Comparison of ENCODE assay signal across 10 mouse cellular contexts in genomic region chr7:133074462-133075133, GRCm38 (mm10). TPM values are rescaled to one million over a fixed set of nuclear protein-coding genes. Genes with fewer than 3 reads are reported as not detected.
DNase-seq lines count a peak whose midpoint lies in the region; ATAC-seq and TF ChIP-seq lines count a peak whose summit lies in the region.
"Had no signal": no experiment of that assay in that cellular context is flagged by ENCODE, and none has a peak within 500 bp of the region (broad histone marks: within the 10 kb centered on the region; RNA-seq: fewer than 3 reads in every experiment).

No protein-coding gene starts in this region.

- TF ChIP-seq EP300 in heart, adult 2 months (IDR thresholded peaks at IDR 0.05; ENCODE audit: insufficient read depth, low read depth, low read length) = no peak

- ATAC-seq in hindbrain, embryonic 12.5 days (ENCODE audit: low FRiP score) = peak; percentile 32; the same call in 1 of the 2 replicates
- ATAC-seq in midbrain, embryonic 13.5 days = peak; percentile 35; the same call in 1 of the 2 replicates
- ATAC-seq in megakaryocyte progenitor cell, adult 5-6 weeks (replicated peaks; ENCODE audit: poor library complexity) = no peak
- no peak for ATAC-seq in inflammation-experienced regulatory T-cells, adult 6 months

- H3K9ac ChIP-seq in heart, adult 2 months (ENCODE audit: low read depth, low read length) = no peak overlapping the region
- H3K9ac ChIP-seq in hindbrain, embryonic 12.5 days = no peak overlapping the region
- H3K9ac ChIP-seq in midbrain, embryonic 13.5 days (replicated peaks) = 0 out of 2 replicates have a peak overlapping the region, but pooled peaks have one; percentile 4

- peaks cover 8% of the 10 kb centered on the region for H3K36me3 ChIP-seq in heart, adult 2 months (ENCODE audit: control insufficient read depth, insufficient read depth, low read length)
- peaks cover 9% of the 10 kb centered on the region; the same call in 1 of the 2 replicates for H3K36me3 ChIP-seq in hindbrain, embryonic 12.5 days
- H3K36me3 ChIP-seq in midbrain, embryonic 13.5 days = peaks cover 5% of the 10 kb centered on the region; the same call in 1 of the 2 replicates

- H3K9me3 ChIP-seq in hindbrain, embryonic 12.5 days (replicated peaks) = no peaks in the 10 kb centered on the region
- H3K9me3 ChIP-seq in midbrain, embryonic 13.5 days = no peaks in the 10 kb centered on the region
- H3K9me3 ChIP-seq: megakaryocyte, embryonic 14.5 days had no signal

- no peak overlapping the region for H3K4me3 ChIP-seq in heart, adult 2 months
- no peak overlapping the region for H3K4me3 ChIP-seq in hindbrain, embryonic 12.5 days
- H3K4me3 ChIP-seq in midbrain, embryonic 13.5 days (replicated peaks) = no peak overlapping the region
- H3K4me3 ChIP-seq in left cerebral cortex, adult 2 months = no peak overlapping the region
- H3K4me3 ChIP-seq: megakaryocyte, embryonic 14.5 days had no signal

- H3K27ac ChIP-seq in heart, adult 2 months = peak overlapping the region; percentile 2
- H3K27ac ChIP-seq in hindbrain, embryonic 12.5 days = peak overlapping the region; percentile 19
- H3K27ac ChIP-seq in midbrain, embryonic 13.5 days = peak overlapping the region; percentile 73
- no peak overlapping the region for H3K27ac ChIP-seq in left cerebral cortex, adult 2 months

- no peak for TF ChIP-seq CTCF in heart, adult 2 months (IDR thresholded peaks at IDR 0.05)
- no peak for TF ChIP-seq CTCF in left cerebral cortex, adult 2 months (IDR thresholded peaks at IDR 0.05)

- no peaks in the 10 kb centered on the region for H3K27me3 ChIP-seq in heart, adult 2 months (ENCODE audit: control insufficient read depth, insufficient read depth, low read length)
- no peaks in the 10 kb centered on the region for H3K27me3 ChIP-seq in hindbrain, embryonic 12.5 days
- H3K27me3 ChIP-seq in midbrain, embryonic 13.5 days = no peaks in the 10 kb centered on the region
- H3K27me3 ChIP-seq: megakaryocyte, embryonic 14.5 days had no signal

- DNase-seq in heart, adult 2 months = no peak
- no peak for DNase-seq in heart, adult 8-10 months (ENCODE audit: low spot score)
- peak; percentile 60 for DNase-seq in cerebellum, adult 9-10 months
- no peak for DNase-seq in left cerebral cortex, adult 2 months (ENCODE audit: extremely low spot score in 1 of 2, low spot score in 2 of 2)
- DNase-seq: gastrocnemius, postnatal 14 days had no signal

- TF ChIP-seq POLR2A in heart, adult 2 months (IDR thresholded peaks at IDR 0.05; ENCODE audit: insufficient read depth, low read depth, low read length) = no peak

- intact Hi-C loops in heart, adult 2 months (cut with DNase I) = no loop called here
- intact Hi-C loops in left cerebral cortex, adult 2 months (cut with DNase I) = no loop called here

- H3K79me2 ChIP-seq in heart, adult 2 months (replicated peaks; ENCODE audit: control insufficient read depth, insufficient read depth, low read length) = no peaks in the 10 kb centered on the region

- H3K4me1 ChIP-seq in heart, adult 2 months (ENCODE audit: control insufficient read depth, insufficient read depth, low read length) = peaks cover 16% of the 10 kb centered on the region
- peaks cover 59% of the 10 kb centered on the region for H3K4me1 ChIP-seq in hindbrain, embryonic 12.5 days
- H3K4me1 ChIP-seq in midbrain, embryonic 13.5 days (replicated peaks) = peaks cover 63% of the 10 kb centered on the region

- no peak overlapping the region for H3K4me2 ChIP-seq in hindbrain, embryonic 12.5 days (replicated peaks)
- peak overlapping the region; percentile 7; the same call in 1 of the 2 replicates for H3K4me2 ChIP-seq in midbrain, embryonic 13.5 days (replicated peaks)

- WGBS in heart, adult 2 months = 38% methylated on average over 10 of the region's 10 CpGs
- 47% methylated on average over 10 of the region's 10 CpGs for WGBS in hindbrain, embryonic 12.5 days
- WGBS in midbrain, embryonic 13.5 days = 40% methylated on average over 10 of the region's 10 CpGs

RNA-seq across cellular contexts. Expression of gene Fgfr2, which starts 48.6 kb away (rescaled TPM):
- 1 to 10 TPM; 1.1 to 1.3 TPM for total RNA-seq in heart, adult 2 months (2021)
- 2.0 and 2.2 TPM in 2 replicates for polyA plus RNA-seq in heart, adult 2 months (2012; rRNA removed)
- 1 to 10 TPM; 1.1 to 1.9 (median 1.4) TPM for total RNA-seq in heart, adult 8-10 months (2022)
- polyA plus RNA-seq in hindbrain, embryonic 12.5 days (2016; fragmentation: Nextera tagmentation; extraction: Ambion mirVana) = 79.0 and 81.1 TPM in 2 replicates
- 29.9 and 39.4 TPM in 2 replicates for polyA plus RNA-seq in midbrain, embryonic 13.5 days (2015; fragmentation: Nextera tagmentation; extraction: Ambion mirVana)
- not detected in 2 replicates for total RNA-seq in megakaryocyte progenitor cell, adult 5-6 weeks (2015)
- not detected in 2 replicates for total RNA-seq in megakaryocyte progenitor cell, adult 5-6 weeks (2017)
- polyA plus RNA-seq in inflammation-experienced regulatory T-cells, adult 6 months (2017; shearing (Covaris generic)) = under 1 TPM in 1 of 3 experiments, not detected in 2; 0.27 TPM
- 10 to 100 TPM; 47.3 to 47.4 TPM for total RNA-seq in left cerebral cortex, adult 2 months (2021)

RNA-seq across cellular contexts. Expression of gene Ctbp2, which starts 49.6 kb away (rescaled TPM):
- 10 to 100 TPM; 28.1 to 28.3 TPM for total RNA-seq in heart, adult 2 months (2021)
- polyA plus RNA-seq in heart, adult 2 months (2012; rRNA removed) = 22.8 and 28.5 TPM in 2 replicates
- 10 to 100 TPM; 24.9 to 28.1 (median 27.6) TPM for total RNA-seq in heart, adult 8-10 months (2022)
- polyA plus RNA-seq in hindbrain, embryonic 12.5 days (2016; fragmentation: Nextera tagmentation; extraction: Ambion mirVana) = 110 and 115 TPM in 2 replicates
- polyA plus RNA-seq in midbrain, embryonic 13.5 days (2015; fragmentation: Nextera tagmentation; extraction: Ambion mirVana) = 88.4 and 91.0 TPM in 2 replicates
- total RNA-seq in megakaryocyte progenitor cell, adult 5-6 weeks (2015) = 35.0 and 45.0 TPM in 2 replicates
- total RNA-seq in megakaryocyte progenitor cell, adult 5-6 weeks (2017) = 40.5 and 44.5 TPM in 2 replicates
- polyA plus RNA-seq in inflammation-experienced regulatory T-cells, adult 6 months (2017; shearing (Covaris generic)) = 1 to 10 TPM; 3.1 to 9.1 (median 4.6) TPM
- 10 to 100 TPM; 30.1 to 30.6 TPM for total RNA-seq in left cerebral cortex, adult 2 months (2021)

Comparison
In these comparisons a context has a peak if more than half of its experiments do, and no peak if none do; other contexts are left out.
1. ATAC-seq: peak in hindbrain, embryonic 12.5 days (single experiment) and midbrain, embryonic 13.5 days (single experiment); none in megakaryocyte progenitor cell, adult 5-6 weeks (single experiment) and inflammation-experienced regulatory T-cells, adult 6 months (single experiment).
2. RNA of gene Fgfr2, which starts 48.6 kb away (total RNA-seq): 47.3 to 47.4 TPM in left cerebral cortex, adult 2 months; 1.1 to 1.9 TPM in heart, adult 8-10 months, 1.1 to 1.3 TPM in heart, adult 2 months and not detected in megakaryocyte progenitor cell, adult 5-6 weeks; every median in the first group is over 10 times any median in the second.